Mouse (Mus musculus): ENCODE data around the gene Shf.
"Not testable (repeated sequence)": the region's sequence is repeated elsewhere in the genome, so short reads cannot be mapped to it uniquely, and the experiment has no call there.

The Shf gene

DNA sequence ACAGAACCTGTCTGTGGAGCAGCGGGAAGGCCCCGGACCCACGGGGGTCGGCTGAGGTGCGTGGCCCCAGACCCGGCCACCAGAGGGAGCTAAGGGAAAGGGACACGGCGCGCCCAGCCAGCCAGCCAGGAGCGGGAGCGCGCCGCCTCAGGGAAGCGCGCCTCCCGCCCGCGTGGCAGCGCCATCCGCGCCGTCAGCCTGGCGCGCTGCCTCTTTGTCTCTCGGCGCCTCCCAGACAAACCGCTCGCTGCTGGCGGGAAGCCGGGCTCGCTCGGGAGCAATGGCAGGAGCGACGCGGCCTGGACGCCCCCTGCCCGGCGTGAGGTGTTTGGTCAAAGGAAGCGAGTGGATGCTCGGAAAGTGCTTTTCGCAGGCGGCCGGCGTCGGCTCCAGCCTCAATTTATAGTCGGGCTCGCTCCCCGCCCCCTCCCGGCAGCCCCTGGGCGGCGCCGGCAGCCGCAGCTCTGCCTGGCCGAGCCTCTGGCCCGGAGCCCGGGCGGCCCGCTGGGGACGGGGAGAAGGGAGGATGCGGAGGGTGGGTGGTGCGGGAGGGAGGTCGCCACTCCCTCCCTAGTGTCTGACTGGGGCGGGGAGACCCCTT, 20.3 kb downstream of the Shf start:
- DNase-seq, result peak; percentile 99

- DNase-seq, result no peak
These were observed 21.7 kb downstream of the Shf start for GRCm38 (mm10) chr2:122347257-122347656.

DNA sequence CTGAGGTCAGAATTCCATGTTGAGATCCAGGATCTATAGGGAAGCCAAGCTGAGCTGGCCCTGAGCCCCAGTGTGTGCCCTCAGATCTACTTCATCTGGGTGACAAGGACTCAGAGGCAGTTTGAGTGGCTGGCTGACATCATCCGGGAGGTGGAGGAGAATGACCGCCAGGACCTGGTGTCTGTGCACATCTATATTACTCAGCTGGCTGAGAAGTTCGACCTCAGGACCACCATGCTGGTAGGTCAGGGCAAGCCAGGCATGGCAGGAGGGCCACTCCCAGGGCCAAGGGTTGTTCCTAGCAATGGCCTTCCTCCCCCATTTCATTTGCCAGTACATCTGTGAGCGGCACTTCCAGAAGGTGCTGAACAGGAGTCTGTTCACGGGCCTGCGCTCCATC, 22.8 kb downstream of the Shf start:
- DNase-seq, result not testable (repeated sequence)

DNA sequence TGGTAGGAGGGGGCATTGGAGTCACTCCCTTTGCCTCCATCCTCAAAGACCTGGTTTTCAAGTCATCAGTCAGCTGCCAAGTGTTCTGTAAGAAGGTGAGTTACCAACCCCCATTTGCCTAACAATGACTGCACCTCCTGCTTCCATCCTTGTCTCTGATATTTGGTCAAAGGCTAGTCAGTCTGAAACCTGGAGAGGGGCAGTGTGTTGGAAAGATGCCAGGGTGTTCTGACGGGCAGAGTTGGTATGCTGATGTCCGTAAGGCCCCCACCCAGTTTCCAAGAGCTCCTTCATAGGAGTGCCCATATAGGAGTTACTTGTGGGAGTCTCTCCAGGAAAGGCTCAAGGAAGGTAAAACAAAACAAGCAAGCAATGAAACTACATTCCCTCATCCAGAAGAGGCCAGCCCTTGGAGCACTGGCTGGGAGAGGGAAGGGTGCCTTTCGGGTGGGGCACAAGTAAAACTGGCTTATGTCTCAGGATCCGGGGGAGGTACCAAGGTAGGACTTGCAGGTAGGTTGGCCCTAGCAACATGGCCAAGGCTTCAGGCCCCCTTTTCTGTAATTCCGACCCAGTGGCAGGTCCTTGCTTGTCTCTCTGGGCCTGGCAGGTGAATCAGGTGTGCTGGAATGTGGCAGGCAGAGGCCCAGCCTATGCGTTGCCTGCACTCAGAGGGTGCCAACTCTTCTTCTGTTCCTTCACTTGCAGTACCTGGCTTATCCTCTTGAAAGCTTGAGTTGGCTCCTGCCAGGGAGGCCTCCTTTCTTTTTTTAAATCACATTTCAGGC, 23.7 kb downstream of the Shf start:
- no peak for DNase-seq

GRCm38 (mm10) chr2:122337291-122337690, 31.7 kb downstream of the Shf start:
- DNase-seq, result no peak

DNA sequence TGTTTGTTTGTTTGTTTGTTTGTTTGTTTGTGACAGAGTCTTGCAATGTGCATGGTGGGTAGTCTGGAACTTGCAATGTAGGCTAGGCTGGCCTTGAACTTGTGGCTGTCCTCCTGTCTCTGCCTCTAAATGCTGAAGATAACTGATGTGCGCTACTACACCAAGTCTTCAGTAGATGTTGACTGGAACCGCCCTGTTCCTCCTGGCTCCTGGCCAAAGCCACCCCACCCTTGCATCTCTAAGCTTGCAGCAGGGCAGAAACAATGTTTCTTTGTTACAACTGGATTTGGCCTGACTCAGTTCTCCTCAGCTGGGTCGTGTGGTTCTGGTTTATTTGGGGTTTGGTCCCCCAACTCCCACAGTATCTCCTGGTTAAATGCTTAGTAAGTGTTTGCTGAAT, 34.8 kb downstream of the Shf start:
- no peak for DNase-seq

GRCm38 (mm10) chr2:122332222-122332621, 36.7 kb downstream of the Shf start:
- DNase-seq, result no peak

DNA sequence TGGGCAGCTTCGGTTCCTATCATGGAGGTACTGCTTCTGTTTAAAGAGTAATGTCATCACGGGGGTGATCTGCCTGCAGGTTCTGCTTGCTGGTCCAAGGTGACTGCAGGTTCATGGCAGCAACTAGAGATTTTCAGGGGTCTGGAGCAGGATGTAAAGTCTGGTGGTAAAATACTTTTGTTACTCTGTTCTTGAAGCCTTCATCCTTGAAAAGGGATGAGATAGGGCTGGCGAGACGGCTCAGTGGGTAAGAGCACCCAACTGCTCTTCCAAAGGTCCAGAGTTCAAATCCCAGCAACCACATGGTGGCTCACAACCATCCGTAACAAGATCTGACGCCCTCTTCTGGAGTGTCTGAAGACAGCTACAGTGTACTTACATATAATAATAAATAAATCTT, 38.6 kb downstream of the Shf start:
- not testable (repeated sequence) for DNase-seq

DNA sequence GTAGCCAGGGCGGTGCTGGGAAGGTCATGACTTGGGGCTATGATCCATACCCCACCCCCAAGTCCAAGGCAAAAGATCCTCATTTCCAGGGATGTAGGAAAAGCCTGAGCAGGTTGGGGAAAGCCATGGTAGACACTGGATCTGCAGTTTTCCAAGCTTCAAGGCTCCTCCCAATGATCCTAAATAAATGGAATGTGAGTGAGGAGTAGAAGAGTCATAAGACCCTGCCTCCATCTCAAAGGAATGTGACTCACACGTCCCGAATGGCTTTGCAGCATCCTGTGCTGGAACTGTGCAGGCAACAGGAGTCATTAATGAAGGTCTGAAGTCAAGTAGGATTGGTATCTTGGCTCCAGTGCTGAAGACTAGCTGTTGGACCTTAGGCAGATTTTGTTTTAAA, 41.0 kb downstream of the Shf start:
- no peak for DNase-seq

DNA sequence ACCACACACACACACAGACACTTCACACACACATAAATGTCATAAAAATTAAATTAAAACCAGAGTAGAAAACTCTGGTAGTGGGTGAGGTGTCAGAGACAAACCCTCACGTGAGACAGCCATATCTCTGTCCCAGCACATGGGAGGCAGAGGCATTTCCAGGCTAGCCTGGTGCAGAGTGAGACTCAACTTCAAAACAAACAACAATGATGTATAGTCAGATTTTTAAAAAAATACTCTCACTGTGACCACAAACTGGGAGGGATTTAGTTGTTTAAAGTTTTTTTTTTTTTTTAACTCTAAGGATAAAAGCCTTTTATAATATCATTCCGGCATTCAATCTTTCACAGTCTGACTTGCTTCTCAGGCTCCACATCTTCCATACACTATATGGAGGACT, 43.6 kb downstream of the Shf start:
- no peak for DNase-seq

GRCm38 (mm10) chr2:122324586-122324985, 44.4 kb downstream of the Shf start:
- DNase-seq, result no peak

DNA sequence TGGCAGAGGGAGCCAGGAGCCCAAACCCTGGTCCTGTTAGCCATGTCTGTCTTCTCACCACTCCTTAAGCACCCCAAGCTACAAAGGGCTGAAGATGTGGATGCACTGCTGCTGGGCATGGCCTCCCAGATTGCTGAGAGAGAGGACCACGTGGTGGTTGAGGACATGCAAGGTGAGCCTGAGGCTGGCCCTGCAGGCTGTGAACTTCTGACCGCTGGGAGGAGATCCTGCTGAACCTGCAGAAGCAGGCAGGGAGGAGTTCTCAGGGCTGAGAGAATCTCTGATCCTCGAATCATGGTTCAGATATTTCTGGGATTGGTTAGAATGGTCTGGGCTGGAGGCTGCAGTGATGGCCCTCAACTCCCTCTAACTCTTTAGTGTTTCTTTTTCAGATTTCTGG, 45.0 kb downstream of the Shf start:
- no peak for DNase-seq

DNA sequence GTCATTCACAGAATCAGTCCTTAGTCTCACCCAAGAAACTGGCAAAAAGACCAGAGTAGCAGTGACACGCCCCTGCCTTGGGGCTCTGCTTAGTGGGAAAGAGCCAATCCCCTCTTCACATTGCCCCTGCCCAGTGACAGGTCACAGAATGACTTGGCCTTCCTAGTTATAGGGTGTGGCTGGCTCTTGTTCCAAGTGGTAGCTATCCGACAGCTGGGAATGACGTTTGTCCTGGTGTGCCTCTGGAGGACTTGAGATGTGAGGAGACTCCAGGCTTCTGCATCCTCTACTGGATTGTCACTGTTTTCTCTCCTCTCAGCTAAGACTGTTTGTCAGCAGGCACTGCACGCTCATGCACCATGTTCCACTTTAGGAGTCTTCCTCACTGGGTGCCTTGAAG, 51.6 kb downstream of the Shf start:
- peak; percentile 90 for DNase-seq

- no peak for DNase-seq
These were observed 53.6 kb downstream of the Shf start, which contains the start of gene Duox1 for GRCm38 (mm10) chr2:122315372-122315771. Gene Duox1 (plus strand): TSS chr2:122315672.

GRCm38 (mm10) chr2:122313536-122313935, 55.4 kb downstream of the Shf start, which contains the start of gene Duoxa1:
Gene Duoxa1 (minus strand): TSS chr2:122313730.
- no peak for DNase-seq

GRCm38 (mm10) chr2:122312722-122313417, 56.1 kb downstream of the Shf start:
- peak; percentile 92 for DNase-seq

- DNase-seq, result no peak
These were observed 57.4 kb downstream of the Shf start for GRCm38 (mm10) chr2:122311561-122311960.

DNA sequence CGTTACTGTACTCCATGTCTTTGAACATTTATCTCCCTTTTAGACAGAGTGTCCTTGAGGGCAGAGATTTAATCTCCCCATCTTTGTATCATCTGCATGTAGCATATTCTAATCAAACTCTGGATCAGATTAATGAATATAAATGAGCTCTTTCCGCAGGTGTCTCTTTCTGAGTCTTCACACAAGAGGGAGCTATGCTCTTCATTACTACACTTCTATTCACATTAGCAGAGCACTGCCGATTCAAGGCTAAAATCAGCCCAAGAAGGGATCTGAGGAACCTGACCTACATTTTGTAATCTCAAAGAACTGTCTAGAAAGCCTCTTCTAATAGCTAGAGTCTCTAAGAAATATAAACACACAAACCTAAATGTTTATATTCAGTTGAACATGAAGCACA, 59.3 kb downstream of the Shf start:
- no peak for DNase-seq

DNA sequence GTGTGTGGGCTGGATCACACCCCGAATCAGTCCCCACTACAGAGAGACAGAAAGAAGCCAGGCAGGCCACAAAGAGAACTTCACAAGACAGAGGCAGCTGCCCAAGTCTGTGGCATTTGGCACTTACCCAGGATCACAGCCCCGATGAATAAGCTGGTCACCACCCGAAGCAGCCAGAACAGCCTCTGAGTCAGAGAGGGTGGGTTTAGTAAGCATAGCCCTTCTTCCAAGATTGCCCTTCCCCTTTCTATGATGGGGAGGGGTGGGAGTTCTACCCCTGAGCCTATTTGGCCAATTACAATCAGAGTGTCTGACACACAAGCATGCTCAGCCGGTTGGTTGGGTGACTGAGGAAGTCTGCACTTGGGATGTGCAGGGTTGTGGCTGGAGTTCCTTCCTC, 62.8 kb downstream of the Shf start:
- no peak for DNase-seq

DNA sequence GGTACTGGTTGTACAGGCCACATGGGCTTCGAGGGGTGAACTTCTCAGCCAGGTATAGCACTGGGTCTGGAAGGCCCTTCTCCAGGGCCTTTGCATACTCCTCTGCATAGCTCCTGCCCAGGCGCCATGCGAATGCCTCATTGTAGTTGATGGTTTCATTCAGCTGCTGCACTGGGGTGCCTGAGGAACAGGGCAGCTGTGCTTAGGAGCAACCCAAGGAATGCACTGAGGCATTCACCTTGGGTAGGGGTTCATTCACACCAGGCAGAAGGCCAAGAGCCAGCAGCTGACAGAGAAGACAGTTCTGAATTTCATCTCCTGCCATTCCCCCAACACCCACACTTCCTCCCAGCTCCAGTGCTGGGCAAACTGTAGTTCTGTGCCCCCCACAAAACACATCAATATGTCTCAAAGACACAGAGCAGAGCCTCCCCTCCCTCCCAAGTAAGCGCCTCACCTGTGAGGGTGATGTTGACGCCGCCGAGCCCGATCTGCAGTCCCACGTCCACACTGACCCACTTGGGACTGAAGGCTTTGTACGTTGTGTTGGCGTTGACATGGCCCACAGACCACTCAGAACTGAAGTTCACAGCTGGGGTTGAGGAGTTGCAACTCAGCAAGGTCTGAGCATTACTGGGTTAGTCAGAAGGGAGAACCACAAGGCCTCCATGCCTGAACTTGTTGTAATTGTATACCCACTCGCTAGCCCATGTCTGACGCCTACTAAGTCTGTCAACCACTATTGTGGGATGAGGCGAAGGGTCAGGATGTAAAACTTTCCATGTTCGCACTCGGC, 63.7 kb downstream of the Shf start:
- no peak for DNase-seq

GRCm38 (mm10) chr2:122304544-122304943, 64.4 kb downstream of the Shf start:
- DNase-seq, result no peak

GRCm38 (mm10) chr2:122302574-122303241, 66.3 kb downstream of the Shf start:
- DNase-seq, result no peak

All from heart, adult 11 months (tissue).